Mouse (Mus musculus): ENCODE data around the gene Rtn4r.
A peak's percentile ranks its signal among the peaks of the same experiment; 100 is the strongest.

Gene Rtn4r

DNA sequence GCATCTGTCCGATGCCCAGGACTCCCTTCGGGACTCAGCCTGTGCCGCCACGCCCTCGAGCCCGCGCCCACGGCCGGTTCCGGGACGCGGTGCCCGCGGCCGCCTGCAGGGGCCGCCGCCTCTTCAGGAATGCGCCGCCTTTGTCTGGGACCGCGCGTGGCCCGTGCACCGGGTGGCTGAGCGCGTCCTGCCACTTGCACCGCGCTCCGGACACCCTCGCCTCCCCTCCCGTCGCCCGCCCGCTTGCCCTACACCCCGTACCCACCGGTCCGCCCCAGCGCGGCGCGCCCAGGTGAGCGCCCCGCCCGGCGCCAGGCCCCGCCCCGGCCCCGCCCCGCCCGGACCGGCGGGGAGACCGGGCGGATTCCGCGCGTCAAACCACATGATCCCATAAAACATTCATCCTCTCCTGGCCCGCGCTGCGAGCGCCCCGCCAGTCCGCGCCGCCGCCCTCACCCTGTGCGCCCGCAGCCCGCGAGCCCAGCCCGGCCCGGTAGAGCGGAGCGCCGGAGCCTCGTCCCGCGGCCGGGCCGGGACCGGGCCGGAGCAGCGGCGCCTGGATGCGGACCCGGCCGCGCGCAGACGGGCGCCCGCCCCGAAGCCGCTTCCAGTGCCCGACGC lies at the start of gene Rtn4r:
Gene Rtn4r, plus strand, starts transcription at position 402 of the 621 bp plus-strand sequence.
- no peak for DNase-seq (ENCODE audit: low spot score in 2 of 2)

DNA sequence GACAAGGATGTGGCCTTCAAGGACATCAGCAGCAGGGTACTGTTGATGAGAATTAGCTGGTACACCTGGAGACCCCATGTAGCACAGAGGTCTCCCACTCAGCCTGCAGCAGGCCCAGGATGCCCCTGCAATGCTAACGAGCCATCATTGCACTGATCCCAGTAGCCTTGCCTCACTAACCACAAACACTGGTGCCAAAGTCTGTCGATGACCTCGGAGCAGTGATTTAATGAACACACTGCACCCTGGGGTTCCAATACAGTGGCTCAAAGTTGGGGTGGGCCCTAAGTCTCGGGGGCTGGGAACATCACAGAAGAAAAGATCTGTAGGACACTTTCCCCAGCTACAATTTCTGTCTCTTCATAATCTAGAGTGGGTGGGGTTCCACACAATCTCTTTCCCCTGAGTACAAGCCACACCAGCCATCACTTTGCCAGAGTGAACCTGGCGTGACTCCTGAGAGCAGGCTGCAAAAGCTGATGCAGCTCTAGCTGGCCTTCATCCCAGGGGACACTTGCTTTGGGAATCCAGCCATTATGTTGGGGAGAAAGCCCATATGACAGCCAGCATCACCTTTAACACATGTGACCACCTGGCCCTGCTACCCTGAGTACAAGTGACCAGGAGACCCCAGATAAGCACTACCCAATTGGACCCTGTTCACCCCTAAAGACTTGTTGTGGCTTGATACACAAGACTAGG lies 49.0 kb upstream of the Rtn4r start:
- DNase-seq (ENCODE audit: low spot score in 2 of 2) = no peak

DNA sequence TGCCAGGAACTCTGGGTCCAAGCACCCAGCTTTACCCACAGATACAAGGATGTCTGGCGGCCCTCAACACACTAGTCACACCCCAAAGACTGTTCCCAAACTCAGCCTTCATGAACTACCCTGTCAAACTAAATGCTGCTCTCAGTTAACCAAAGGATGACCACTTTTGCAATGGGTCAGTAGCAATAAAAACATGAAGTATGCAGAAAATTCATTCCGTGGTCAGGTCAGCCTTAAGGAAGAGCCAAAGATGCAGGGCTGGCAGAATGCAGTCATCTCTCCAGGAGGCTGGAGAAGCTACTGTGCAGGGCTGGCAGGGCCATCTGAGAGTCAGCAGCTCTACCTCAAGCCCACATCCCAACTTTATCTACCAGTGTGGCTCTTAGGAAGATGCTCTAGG lies 48.1 kb upstream of the Rtn4r start:
- no peak for DNase-seq (ENCODE audit: low spot score in 2 of 2)

DNA sequence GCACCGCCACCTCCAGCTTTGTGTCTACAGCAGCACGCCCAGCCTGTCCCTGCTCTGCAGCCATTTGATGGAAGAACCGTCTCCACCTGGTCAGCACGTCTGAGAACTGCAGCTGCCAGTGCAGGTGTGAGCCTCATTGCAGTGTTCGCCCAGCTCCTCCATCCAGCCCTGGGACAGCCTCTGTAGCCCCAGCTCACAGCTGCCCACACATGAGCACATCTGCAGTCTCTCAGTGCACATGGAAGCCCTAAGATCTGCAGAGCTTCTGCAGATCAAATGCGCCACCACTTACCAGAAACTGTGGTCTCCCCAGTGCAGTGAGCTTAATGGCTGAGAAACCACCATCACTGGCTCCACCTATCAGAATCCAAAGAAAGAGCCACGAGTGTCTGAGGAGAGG lies 47.3 kb upstream of the Rtn4r start:
- DNase-seq (ENCODE audit: low spot score in 2 of 2) = no peak

DNA sequence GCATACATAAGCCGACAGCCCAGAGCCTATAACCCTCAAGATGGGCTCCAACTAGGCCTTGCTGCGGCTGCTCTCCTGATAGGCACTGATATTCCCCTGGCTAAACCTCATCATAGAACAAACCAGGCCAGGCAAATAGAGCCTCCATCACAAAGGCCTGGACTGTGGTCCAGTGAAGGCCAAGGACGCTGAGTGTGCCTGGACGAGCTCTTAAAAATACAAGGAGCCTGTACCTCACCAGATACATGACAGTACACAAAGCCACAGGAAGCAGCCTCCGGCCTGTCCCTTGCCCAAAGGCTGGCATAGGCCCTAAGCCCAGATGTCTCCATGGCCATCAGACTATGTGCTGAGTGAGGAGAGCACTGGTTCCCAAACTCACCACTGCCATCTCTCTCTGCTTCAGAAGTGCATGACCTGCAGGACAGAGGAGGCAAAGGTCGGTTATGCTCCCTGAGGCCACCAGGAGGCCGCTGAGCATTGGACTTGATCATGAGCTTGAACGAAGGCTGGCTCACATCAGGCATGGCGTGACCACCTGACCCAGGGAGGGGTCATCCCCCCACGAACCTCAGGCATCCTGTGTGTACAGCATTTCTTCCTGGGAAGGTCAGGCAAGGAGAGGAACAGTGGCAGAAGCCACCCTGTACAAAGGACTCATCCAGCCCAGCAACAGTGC lies 46.2 kb upstream of the Rtn4r start:
- no peak for DNase-seq (ENCODE audit: low spot score in 2 of 2)

GRCm38 (mm10) chr16:18082291-18082690 lies 45.2 kb upstream of the Rtn4r start:
- DNase-seq (ENCODE audit: low spot score in 2 of 2) = no peak

DNA sequence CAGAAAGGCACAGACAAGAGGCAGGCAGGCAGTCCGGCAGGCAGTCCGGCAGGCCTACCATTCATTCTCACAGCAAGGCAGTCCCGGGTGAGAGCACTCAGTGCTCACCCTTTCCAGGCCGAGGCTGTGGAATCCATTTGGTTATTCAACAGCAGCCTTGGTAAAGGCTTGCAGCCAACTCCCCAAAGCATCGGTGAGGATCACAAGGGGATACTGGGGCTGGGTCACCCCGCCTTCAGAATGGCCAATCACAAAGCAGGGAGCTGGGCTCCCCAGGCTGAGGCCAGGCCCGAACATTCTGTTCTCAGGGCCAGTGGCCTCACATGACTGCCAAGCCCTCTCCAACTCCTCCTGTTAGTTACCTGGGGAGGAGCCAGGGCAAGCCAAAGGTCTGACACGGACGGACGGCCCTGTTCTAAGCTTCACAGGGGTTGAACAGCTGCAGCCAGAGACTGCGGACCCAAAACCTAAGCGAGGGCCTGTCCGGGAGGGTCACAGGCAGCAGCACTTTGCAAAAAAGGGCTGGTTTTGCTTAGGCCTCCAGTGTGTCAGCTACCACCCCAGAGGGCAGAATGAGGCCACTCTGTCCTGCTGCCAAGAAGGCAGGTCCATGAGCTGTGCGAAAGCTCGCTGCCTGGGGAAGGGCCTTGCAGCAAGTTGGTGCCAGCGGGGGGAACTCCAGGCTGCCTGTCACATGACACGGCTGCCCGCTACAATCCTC lies 44.1 kb upstream of the Rtn4r start:
- DNase-seq (ENCODE audit: low spot score in 2 of 2) = peak; percentile 40 to 73

DNA sequence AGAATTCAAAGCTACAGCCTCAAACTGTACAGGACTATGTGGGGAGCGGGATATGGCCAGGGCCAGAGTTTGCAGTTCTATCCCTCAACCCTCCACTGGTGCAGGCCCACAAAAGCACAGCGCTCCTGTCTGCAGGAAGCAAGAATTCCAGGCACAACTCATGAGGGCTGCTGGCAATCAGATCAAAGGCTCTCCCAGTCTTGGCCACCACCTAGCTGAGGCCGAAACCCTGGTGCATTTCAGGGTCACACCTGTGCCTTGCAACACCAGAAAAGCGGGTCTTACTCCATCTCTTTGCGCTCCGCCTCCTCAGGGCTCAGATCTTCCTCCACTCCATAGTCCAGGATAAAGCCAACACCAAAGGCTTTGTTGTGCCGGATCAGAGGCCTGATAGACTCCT lies 43.2 kb upstream of the Rtn4r start:
- no peak for DNase-seq (ENCODE audit: low spot score in 2 of 2)

DNA sequence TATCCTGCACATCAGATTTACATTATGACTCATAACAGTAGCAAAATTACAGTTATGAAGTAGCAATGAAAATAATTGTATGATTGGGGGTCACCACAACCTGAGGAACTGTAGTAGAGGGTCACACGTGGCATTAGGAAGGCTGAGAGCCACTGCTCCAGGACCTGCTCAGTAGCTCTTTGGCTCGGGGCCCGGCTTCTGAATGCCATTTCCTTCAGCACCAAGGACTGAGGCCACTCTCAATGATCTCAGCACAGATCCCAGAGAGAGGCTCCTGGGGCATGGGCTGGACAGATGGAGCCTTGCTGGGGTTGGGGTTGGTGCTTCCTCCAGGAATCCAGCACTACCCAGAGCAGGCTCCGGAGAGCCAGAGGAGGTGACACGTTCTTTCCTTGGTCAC lies 40.3 kb upstream of the Rtn4r start:
- DNase-seq (ENCODE audit: low spot score in 2 of 2) = no peak

GRCm38 (mm10) chr16:18096348-18096747 lies 31.1 kb upstream of the Rtn4r start:
- DNase-seq (ENCODE audit: low spot score in 2 of 2) = no peak

DNA sequence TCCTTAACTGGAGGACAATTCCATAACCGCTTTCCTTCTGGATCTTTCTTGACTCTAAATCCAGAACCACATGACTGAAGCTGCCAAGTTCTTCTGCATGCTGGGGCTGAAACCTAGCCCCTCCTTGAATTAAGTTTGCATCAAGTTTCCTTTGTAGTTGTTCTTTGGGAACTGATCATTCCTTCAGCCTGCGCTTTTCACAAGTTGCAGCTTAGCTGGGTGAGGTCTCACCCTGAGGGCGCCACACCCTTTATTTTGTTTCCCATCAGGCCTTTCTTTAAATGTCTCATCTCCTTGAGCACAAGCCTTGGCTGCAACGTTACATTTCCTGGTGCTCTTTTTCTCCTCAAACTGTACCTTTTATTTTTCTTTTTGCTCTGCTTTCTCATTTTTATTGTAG lies 24.6 kb upstream of the Rtn4r start:
- DNase-seq (ENCODE audit: low spot score in 2 of 2) = no peak

- DNase-seq (ENCODE audit: low spot score in 2 of 2) = no peak
Measured at GRCm38 (mm10) chr16:18103366-18103765, 24.1 kb upstream of the Rtn4r start.

DNA sequence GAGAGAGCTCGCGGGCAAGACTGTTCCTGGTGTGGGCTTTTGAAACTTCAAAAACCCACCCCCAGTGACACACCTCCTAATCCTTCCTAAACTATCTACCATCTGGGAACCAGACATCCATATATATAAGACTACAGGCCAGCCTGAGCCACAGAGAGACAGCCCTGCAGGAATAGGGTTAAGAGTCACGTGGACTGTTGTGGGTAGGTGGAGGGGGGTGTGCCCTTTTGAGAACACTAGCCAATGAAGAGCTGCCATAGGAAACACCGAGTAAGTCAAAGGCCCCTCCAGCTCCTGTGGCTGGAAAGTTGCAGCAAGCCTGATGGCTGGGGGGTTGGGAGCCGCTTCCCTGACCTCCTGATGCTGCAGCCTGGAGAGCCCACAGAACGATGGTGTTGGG lies 23.6 kb upstream of the Rtn4r start:
- no peak for DNase-seq (ENCODE audit: low spot score in 2 of 2)

DNA sequence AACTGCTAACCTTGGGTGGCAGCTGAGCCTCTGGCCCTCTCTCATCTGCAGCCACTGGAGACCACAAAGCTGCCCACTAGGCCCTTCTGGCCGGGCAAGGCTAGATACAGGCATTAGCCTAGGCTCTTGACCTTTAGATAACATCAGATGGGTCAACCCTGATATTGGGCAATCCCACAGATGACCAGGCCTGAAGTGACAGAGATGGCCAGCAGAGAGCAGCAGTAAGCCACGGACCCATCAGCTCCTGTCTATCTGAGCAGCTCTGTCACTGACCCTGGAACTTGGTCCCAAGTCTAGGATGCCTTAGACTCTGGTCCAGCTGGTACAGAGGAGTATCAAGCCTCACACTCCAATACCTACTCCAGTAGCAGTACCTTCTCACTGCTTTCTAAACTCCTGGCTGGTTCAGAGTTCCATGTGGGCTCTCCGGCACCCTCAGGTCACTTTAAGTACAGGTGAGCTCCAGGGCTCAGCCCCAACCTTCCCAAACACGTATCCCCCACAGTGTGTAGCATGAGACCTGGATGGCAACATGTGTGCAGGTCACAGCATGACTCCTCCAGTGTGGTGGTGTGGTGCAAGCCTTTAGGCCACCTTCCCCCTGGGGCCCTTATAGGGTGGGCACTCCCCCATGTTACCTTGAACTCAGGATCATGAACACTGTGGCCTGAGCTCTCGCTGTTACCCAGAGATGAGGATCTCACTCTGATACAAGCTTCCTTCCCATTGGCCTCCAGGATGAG lies 19.0 kb upstream of the Rtn4r start:
- DNase-seq (ENCODE audit: low spot score in 2 of 2) = peak in 1 of 2 experiments; percentile 66

- no peak for DNase-seq (ENCODE audit: low spot score in 2 of 2)
Measured at GRCm38 (mm10) chr16:18111042-18111441, 16.4 kb upstream of the Rtn4r start.

- DNase-seq (ENCODE audit: low spot score in 2 of 2) = no peak
Measured at GRCm38 (mm10) chr16:18116467-18116866, 11.0 kb upstream of the Rtn4r start.

DNA sequence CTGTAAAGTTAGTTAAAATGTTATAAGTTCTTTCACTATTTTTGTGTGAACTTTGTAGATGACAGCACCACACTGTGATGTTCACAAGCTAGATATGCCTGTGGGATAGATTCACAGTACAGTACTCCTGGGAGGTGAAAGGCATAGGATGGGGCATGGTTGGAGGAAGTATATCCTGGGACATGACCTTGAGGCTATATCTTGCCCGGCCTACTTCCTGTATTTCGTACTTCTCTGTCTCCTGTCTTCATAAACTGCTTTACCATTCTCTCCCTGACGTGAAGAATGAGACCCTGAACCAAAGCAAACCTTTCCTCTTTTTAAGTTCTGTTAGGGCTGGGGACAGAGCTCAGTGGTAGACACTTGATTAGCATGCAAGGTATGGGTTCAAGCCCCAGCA lies 9.2 kb upstream of the Rtn4r start:
- no peak for DNase-seq (ENCODE audit: low spot score in 2 of 2)

DNA sequence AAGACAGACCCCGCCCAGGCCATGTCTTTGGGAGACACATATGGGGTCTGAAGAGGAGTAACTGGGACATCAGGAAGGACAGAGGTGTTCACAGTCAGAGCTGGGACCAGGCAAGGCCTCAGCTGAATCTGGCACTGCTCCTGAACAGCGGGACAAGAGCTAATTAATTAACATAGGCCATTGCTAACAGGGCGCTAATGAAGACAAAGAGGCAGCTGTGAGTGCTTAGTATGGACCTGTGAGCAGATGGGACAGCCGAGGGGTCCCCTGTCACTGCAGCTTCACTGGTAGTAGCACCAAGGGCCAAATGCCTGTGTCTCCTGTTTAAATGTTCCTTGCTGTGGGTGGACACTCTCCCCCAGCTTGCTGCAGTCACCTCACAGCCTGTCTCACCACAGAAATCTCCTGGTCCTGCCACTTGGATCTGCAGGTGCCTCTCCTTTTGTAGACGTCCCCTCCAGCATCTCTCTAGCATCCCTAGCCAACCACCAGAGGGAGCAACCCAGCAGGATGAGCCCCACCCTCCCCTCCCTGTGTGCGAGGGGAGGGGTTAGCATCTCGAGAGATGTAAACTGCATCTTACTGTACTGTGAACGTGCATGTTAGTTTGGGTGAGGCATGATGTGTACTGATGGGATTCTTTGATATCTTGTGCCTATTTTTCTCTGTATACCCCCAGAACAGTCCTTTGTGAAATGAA lies 8.3 kb upstream of the Rtn4r start:
- DNase-seq (ENCODE audit: low spot score in 2 of 2) = no peak

DNA sequence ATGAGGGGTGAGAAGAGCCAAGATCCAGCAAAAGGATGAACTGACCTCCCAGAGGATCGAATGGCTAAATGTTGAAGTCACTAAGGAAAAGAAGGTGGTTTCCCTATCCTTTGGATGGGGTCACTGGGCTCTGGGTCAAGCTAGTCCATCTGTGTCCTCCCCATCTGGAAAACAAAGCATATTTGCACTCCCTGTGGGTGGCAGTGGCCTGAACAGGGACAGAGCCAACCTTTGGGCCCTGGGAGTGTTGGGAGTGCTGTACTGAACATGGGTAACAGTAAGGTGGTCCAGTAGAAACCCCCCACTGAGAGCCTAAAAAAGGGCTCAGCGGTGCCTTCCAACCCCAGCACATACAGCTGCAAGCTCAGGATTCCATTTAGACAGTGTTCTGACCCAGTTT lies 4.7 kb upstream of the Rtn4r start:
- no peak for DNase-seq (ENCODE audit: low spot score in 2 of 2)

GRCm38 (mm10) chr16:18123471-18123870 lies 4.0 kb upstream of the Rtn4r start:
- DNase-seq (ENCODE audit: low spot score in 2 of 2) = no peak

DNA sequence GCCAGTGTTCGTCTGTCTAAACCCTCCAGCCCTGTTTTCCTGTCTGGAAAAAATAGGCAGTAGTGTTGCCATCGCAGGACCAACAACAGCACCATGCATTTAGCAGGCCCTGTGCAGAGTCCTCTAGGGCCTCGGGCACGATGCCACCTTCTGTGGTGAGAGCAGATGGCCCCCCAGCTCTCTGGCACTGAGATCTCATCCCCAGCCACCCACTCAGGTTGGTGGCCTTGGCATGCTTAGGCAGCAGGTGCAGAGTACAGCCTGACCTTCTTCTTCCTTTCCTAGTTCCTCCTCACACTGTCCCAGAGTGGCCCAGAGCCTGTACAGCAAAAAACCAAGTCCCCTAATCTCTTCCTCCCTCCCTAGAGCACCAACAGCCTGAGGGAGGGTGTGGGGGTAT lies 3.4 kb upstream of the Rtn4r start:
- DNase-seq (ENCODE audit: low spot score in 2 of 2) = no peak
